ENCODE assay signal across 8 mouse cellular contexts in genomic region chr5:140962945-140963344, GRCm38 (mm10). TPM values are rescaled to one million over a fixed set of nuclear protein-coding genes. Genes with fewer than 3 reads are reported as not detected.
A peak's percentile ranks its signal among the peaks of the same experiment; 100 is the strongest.
DNase-seq lines count a peak whose midpoint lies in the region; ATAC-seq and TF ChIP-seq lines count a peak whose summit lies in the region.

No protein-coding gene starts in this region.

- peak; percentile 8 for DNase-seq in heart, adult 8-10 months (ENCODE audit: low spot score)
- peak; percentile 55 for DNase-seq in ES-E14 (ENCODE audit: low read depth, low spot score)
- DNase-seq in cerebellum, postnatal 14 days: peak; percentile 65 to 78
- DNase-seq in hindbrain, postnatal 0 days (ENCODE audit: low spot score): peak; percentile 43
- peak; percentile 56 for DNase-seq in left cerebral cortex, postnatal 4 days
- peak; percentile 56 for DNase-seq in ovary, postnatal 36 days (ENCODE audit: low spot score)
- peak; percentile 75 for DNase-seq in thymus, postnatal 25 days

- no peak overlapping the region for H3K4me2 ChIP-seq in heart, embryonic 11.5 days
- no peak overlapping the region for H3K4me2 ChIP-seq in hindbrain, postnatal 0 days (ENCODE audit: low read depth, low read length)

- no peaks in the 10 kb centered on the region for H3K36me3 ChIP-seq in heart, embryonic 11.5 days (ENCODE audit: control insufficient read depth, insufficient read depth, low read length)
- H3K36me3 ChIP-seq in ES-E14 (ENCODE audit: control insufficient read depth, insufficient read depth, low read length, poor library complexity, severe bottlenecking): no peaks in the 10 kb centered on the region
- H3K36me3 ChIP-seq in hindbrain, postnatal 0 days (ENCODE audit: insufficient read depth, low read length): no peaks in the 10 kb centered on the region

- H3K9ac ChIP-seq in heart, embryonic 11.5 days (ENCODE audit: low read depth, low read length): no peak overlapping the region
- H3K9ac ChIP-seq in ES-E14 (ENCODE audit: insufficient read depth, low read depth, low read length, poor library complexity, severe bottlenecking): no peak overlapping the region
- H3K9ac ChIP-seq in hindbrain, postnatal 0 days (replicated peaks; ENCODE audit: low read length): no peak overlapping the region

- H3K27me3 ChIP-seq in heart, embryonic 11.5 days (ENCODE audit: control insufficient read depth, insufficient read depth, low read length): no peaks in the 10 kb centered on the region
- no peaks in the 10 kb centered on the region for H3K27me3 ChIP-seq in hindbrain, postnatal 0 days (ENCODE audit: insufficient read depth, low read length)

- H3K27ac ChIP-seq in heart, embryonic 11.5 days (ENCODE audit: low read depth, low read length): no peak overlapping the region
- H3K27ac ChIP-seq in ES-E14 (ENCODE audit: insufficient read depth, low read depth, low read length, poor library complexity, severe bottlenecking): no peak overlapping the region
- H3K27ac ChIP-seq in hindbrain, postnatal 0 days: no peak overlapping the region

- WGBS in heart, embryonic 11.5 days (ENCODE audit: insufficient replicate concordance): 32% methylated on average over 9 of the region's 9 CpGs
- WGBS in hindbrain, postnatal 0 days: 33% methylated on average over 9 of the region's 9 CpGs

- in situ Hi-C loops in ES-E14 (cut with MboI; ENCODE audit: low sequenced_read_pairs in 2 of 2, unreplicated experiment in 2 of 2): no loop called here

- H3K4me1 ChIP-seq in heart, embryonic 11.5 days (ENCODE audit: control insufficient read depth, insufficient read depth, low read length): no peaks in the 10 kb centered on the region
- no peaks in the 10 kb centered on the region for H3K4me1 ChIP-seq in ES-E14 (ENCODE audit: control insufficient read depth in 2 of 2, insufficient read depth in 2 of 2, low read length in 2 of 2, poor library complexity in 1 of 2)
- no peaks in the 10 kb centered on the region for H3K4me1 ChIP-seq in hindbrain, postnatal 0 days (ENCODE audit: insufficient read depth, low read length)

- no peak for ATAC-seq in heart, embryonic 11.5 days (replicated peaks; ENCODE audit: insufficient number of reproducible peaks, low FRiP score, low TSS enrichment)
- no peak for ATAC-seq in hindbrain, postnatal 0 days

- no peak overlapping the region for H3K4me3 ChIP-seq in heart, embryonic 11.5 days (ENCODE audit: low read depth, low read length)
- H3K4me3 ChIP-seq in ES-E14 (ENCODE audit: insufficient read depth in 1 of 2, low read depth in 1 of 2, low read length in 2 of 2, poor library complexity in 1 of 2, severe bottlenecking in 1 of 2): no peak overlapping the region
- no peak overlapping the region for H3K4me3 ChIP-seq in hindbrain, postnatal 0 days (ENCODE audit: low read length)

- intact Hi-C loops in left cerebral cortex, postnatal 4 days (cut with DNase I): no loop called here

- peak; percentile 61 for TF ChIP-seq CTCF in hindbrain, postnatal 0 days (IDR thresholded peaks at IDR 0.05; ENCODE audit: low read depth)

- H3K9me3 ChIP-seq in heart, embryonic 11.5 days (replicated peaks; ENCODE audit: control insufficient read depth, low read length): no peaks in the 10 kb centered on the region
- no peaks in the 10 kb centered on the region for H3K9me3 ChIP-seq in ES-E14 (ENCODE audit: control insufficient read depth, insufficient read depth, low read depth, low read length)
- H3K9me3 ChIP-seq in hindbrain, postnatal 0 days (ENCODE audit: low read length): no peaks in the 10 kb centered on the region

TF ChIP-seq in ES-E14, 5 proteins besides CTCF, POLR2A, EP300 and RAD21:
- TF ChIP-seq ZC3H11A (IDR thresholded peaks at IDR 0.05; ENCODE audit: borderline replicate concordance, low read depth, low read length) (no peak), CHD2 (IDR thresholded peaks at IDR 0.05; ENCODE audit: low read depth, low read length) (no peak), ZNF384 (IDR thresholded peaks at IDR 0.05; ENCODE audit: low read depth, low read length) (no peak), MAFK (IDR thresholded peaks at IDR 0.05; ENCODE audit: insufficient read depth, low read depth, low read length) (no peak), HCFC1 (IDR thresholded peaks at IDR 0.05; ENCODE audit: borderline replicate concordance, insufficient read depth, low read length) (no peak)
TF ChIP-seq in ES-E14: peak in this region for 0.

RNA-seq across cellular contexts. Expression of gene Card11, which starts 37.4 kb away (rescaled TPM):
- total RNA-seq in heart, adult 8-10 months (2022): 1 to 10 TPM in 1 of 4 experiments, under 1 TPM in 3; 0.08 to 1.0 (median 0.42) TPM
- polyA plus RNA-seq in heart, embryonic 11.5 days (2014; fragmentation: Nextera tagmentation; extraction: Ambion mirVana): 0.06 and 0.08 TPM in 2 replicates
- 0.42 and 1.2 TPM in 2 replicates for total RNA-seq in ES-E14 (2012; rRNA removed)
- 0.18 TPM in 1 of 2 replicates, not detected in the other for total RNA-seq in hindbrain, postnatal 0 days (2014; rRNA removed)
- polyA plus RNA-seq in hindbrain, postnatal 0 days (2015; fragmentation: Nextera tagmentation; extraction: Ambion mirVana): 0.18 TPM in 1 of 2 replicates, not detected in the other
- total RNA-seq in left cerebral cortex, postnatal 4 days (2021): under 1 TPM; 0.38 to 0.42 TPM

Comparison
In these comparisons a context has a peak if more than half of its experiments do, and no peak if none do; other contexts are left out.
1. DNase-seq: peak in every context shown above with its lines; median percentile 75 in thymus, postnatal 25 days; 72 in cerebellum, postnatal 14 days; 56 in left cerebral cortex, postnatal 4 days; 56 in ovary, postnatal 36 days; 55 in ES-E14; 43 in hindbrain, postnatal 0 days; 8 in heart, adult 8-10 months.